In genomic region chr15:63722991-63723390, GRCm38 (mm10) we compare ENCODE assay signal across 22 mouse cellular contexts.
DNase-seq lines count a peak whose midpoint lies in the region; ATAC-seq and TF ChIP-seq lines count a peak whose summit lies in the region.
"Had no signal": no experiment of that assay in that cellular context is flagged by ENCODE, and none has a peak within 500 bp of the region (broad histone marks: within the 10 kb centered on the region; RNA-seq: fewer than 3 reads in every experiment).

No protein-coding gene starts in this region.

- no peaks in the 10 kb centered on the region for H3K36me3 ChIP-seq in heart, postnatal 0 days (replicated peaks; ENCODE audit: control insufficient read depth, insufficient read depth, low read length)
- H3K36me3 ChIP-seq in lung, embryonic 14.5 days (ENCODE audit: insufficient read depth), result no peaks in the 10 kb centered on the region
- H3K36me3 ChIP-seq: embryonic facial prominence, embryonic 12.5 days; heart, embryonic 15.5 days; hindbrain, embryonic 12.5 days; neural tube, embryonic 12.5 days had no signal

- ATAC-seq in heart, postnatal 0 days (ENCODE audit: insufficient read depth, low read depth), result peak; percentile 69
- ATAC-seq in lung, embryonic 14.5 days (ENCODE audit: insufficient read depth), result no peak
- ATAC-seq: forebrain, embryonic 14.5 days; intestine, embryonic 16.5 days had no signal

- no peak for TF ChIP-seq CTCF in heart, postnatal 0 days (IDR thresholded peaks at IDR 0.05; ENCODE audit: low read depth)
- TF ChIP-seq CTCF in lung, embryonic 14.5 days (IDR thresholded peaks at IDR 0.05; ENCODE audit: low read depth), result no peak
- TF ChIP-seq CTCF in brain, embryonic 14.5 days (IDR thresholded peaks at IDR 0.05; ENCODE audit: borderline replicate concordance, extremely low read depth, insufficient read depth, insufficient read length), result no peak

- DNase-seq in heart, postnatal 0 days (ENCODE audit: low spot score), result peak; percentile 21
- no peak for DNase-seq in heart, postnatal 25 days (ENCODE audit: low spot score)
- DNase-seq in lung, embryonic 14.5 days, result peak; percentile 41
- no peak for DNase-seq in lung, postnatal 14 days
- peak; percentile 95 for DNase-seq in Muller cell, postnatal 12 days (ENCODE audit: inconsistent ontology term)
- peak; percentile 17 for DNase-seq in brain, embryonic 14.5 days (ENCODE audit: low read depth)
- no peak for DNase-seq in ovary, postnatal 36 days (ENCODE audit: low spot score)
- DNase-seq: adrenal gland, postnatal 25 days; cerebellum, adult 18-20 months; kidney, postnatal 10 days; layer of hippocampus, postnatal 36 days; liver; thymus, postnatal 25 days had no signal

- H3K4me1 ChIP-seq in heart, postnatal 0 days (ENCODE audit: control insufficient read depth, insufficient read depth), result peaks cover 25% of the 10 kb centered on the region
- H3K4me1 ChIP-seq in lung, embryonic 14.5 days (ENCODE audit: insufficient read depth), result peaks cover 13% of the 10 kb centered on the region
- H3K4me1 ChIP-seq: neural tube, embryonic 12.5 days had no signal

- H3K27ac ChIP-seq in heart, postnatal 0 days (ENCODE audit: low read depth), result no peak overlapping the region
- no peak overlapping the region for H3K27ac ChIP-seq in lung, embryonic 14.5 days (ENCODE audit: low read depth)
- H3K27ac ChIP-seq: embryonic facial prominence, embryonic 12.5 days; heart, embryonic 15.5 days; hindbrain, embryonic 12.5 days; macrophage; neural tube, embryonic 12.5 days had no signal

- WGBS in heart, postnatal 0 days, result 54% methylated on average over 9 of the region's 9 CpGs
- WGBS in lung, embryonic 14.5 days, result 58% methylated on average over 9 of the region's 9 CpGs

- no peak for TF ChIP-seq POLR2A in brain, embryonic 14.5 days (IDR thresholded peaks at IDR 0.05; ENCODE audit: borderline replicate concordance, extremely low read depth, insufficient read depth, insufficient read length, poor library complexity, severe bottlenecking)

- H3K9ac ChIP-seq in heart, postnatal 0 days (replicated peaks; ENCODE audit: low read depth, low read length), result no peak overlapping the region
- no peak overlapping the region for H3K9ac ChIP-seq in lung, embryonic 14.5 days
- H3K9ac ChIP-seq: embryonic facial prominence, embryonic 12.5 days; heart, embryonic 15.5 days; hindbrain, embryonic 12.5 days; neural tube, embryonic 12.5 days had no signal

- H3K4me2 ChIP-seq in heart, postnatal 0 days (ENCODE audit: low read depth, low read length), result no peak overlapping the region
- H3K4me2 ChIP-seq in lung, embryonic 14.5 days, result no peak overlapping the region
- H3K4me2 ChIP-seq: embryonic facial prominence, embryonic 12.5 days; heart, embryonic 15.5 days; hindbrain, embryonic 12.5 days; midbrain, embryonic 11.5 days; neural tube, embryonic 12.5 days had no signal

- no peak overlapping the region for H3K4me3 ChIP-seq in heart, postnatal 0 days (ENCODE audit: low read depth, low read length)
- no peak overlapping the region for H3K4me3 ChIP-seq in lung, embryonic 14.5 days (ENCODE audit: low read depth, low read length)
- H3K4me3 ChIP-seq: embryonic facial prominence, embryonic 12.5 days; erythroblast, embryonic 14.5 days; heart, embryonic 15.5 days; hindbrain, embryonic 12.5 days; neural tube, embryonic 12.5 days had no signal

- no peaks in the 10 kb centered on the region for H3K27me3 ChIP-seq in heart, postnatal 0 days (ENCODE audit: control insufficient read depth, insufficient read depth, low read length)
- H3K27me3 ChIP-seq in lung, embryonic 14.5 days (ENCODE audit: insufficient read depth, low read length), result no peaks in the 10 kb centered on the region
- H3K27me3 ChIP-seq: embryonic facial prominence, embryonic 12.5 days; heart, embryonic 15.5 days; hindbrain, embryonic 12.5 days; neural tube, embryonic 12.5 days had no signal

- intact Hi-C loops in heart, postnatal 25 days (cut with DNase I), result no loop called here

- no peaks in the 10 kb centered on the region for H3K9me3 ChIP-seq in heart, postnatal 0 days (replicated peaks; ENCODE audit: control insufficient read depth, low read length)
- no peaks in the 10 kb centered on the region for H3K9me3 ChIP-seq in lung, embryonic 14.5 days (ENCODE audit: low read depth, low read length)
- H3K9me3 ChIP-seq: embryonic facial prominence, embryonic 12.5 days; heart, embryonic 15.5 days; hindbrain, embryonic 12.5 days; neural tube, embryonic 12.5 days had no signal

- TF ChIP-seq EP300 in heart, postnatal 0 days (IDR thresholded peaks at IDR 0.05; ENCODE audit: low read depth), result no peak

Comparison
In these comparisons a context has a peak if more than half of its experiments do, and no peak if none do; other contexts are left out.
1. DNase-seq: peak in heart, postnatal 0 days (single experiment), lung, embryonic 14.5 days (single experiment), Muller cell, postnatal 12 days (single experiment) and brain, embryonic 14.5 days (single experiment); none in heart, postnatal 25 days (single experiment), lung, postnatal 14 days (single experiment) and ovary, postnatal 36 days (single experiment).